Mouse (Mus musculus) olfactory bulb, adult 2 months (tissue): ENCODE results near the gene Bend7.

Source experiments
- CTCF ChIP-seq: fragments of 200-500 bp; IDR thresholded peaks from 2 replicates; pipeline ENCODE4 v1.5.1; 2012; ENCODE audit warnings: low read depth, mild to moderate bottlenecking, low read length, moderate library complexity; ENCODE audit not compliant: insufficient read depth
- POLR2A ChIP-seq: fragments of 200-500 bp; IDR thresholded peaks from 2 replicates; pipeline ENCODE4 v1.6.1; 2012; ENCODE audit warnings: mild to moderate bottlenecking, low read depth, low read length, moderate library complexity; ENCODE audit not compliant: insufficient read depth

GRCm38 (mm10) chr2:4816308-4816707, 98.7 kb downstream of the Bend7 start:
- TF ChIP-seq CTCF (no peak), POLR2A (no peak)
